Mouse (Mus musculus) limb, embryonic 12.5 days (tissue): ENCODE results near the gene Erich6. TPM values are rescaled to one million over a fixed set of nuclear protein-coding genes. Genes with fewer than 3 reads are reported as not detected.
"Not testable (repeated sequence)": the region's sequence is repeated elsewhere in the genome, so short reads cannot be mapped to it uniquely, and the experiment has no call there.

Source experiments
- ATAC-seq: fragments of 200-750 bp; cut with Nextera tagmentation; 2 replicates; pipeline ENCODE4 v1.8.0; 2017; ENCODE audit warnings: low read depth, moderate TSS enrichment; ENCODE audit not compliant: insufficient number of reproducible peaks, insufficient read depth, low FRiP score, low TSS enrichment
- H3K27ac ChIP-seq: fragments of 300-500 bp; sonication (generic); 2 replicates; pipeline ENCODE4 v1.5.1; 2016; ENCODE audit warnings: mild to moderate bottlenecking, moderate library complexity
- H3K27me3 ChIP-seq: fragments of 300-500 bp; sonication (generic); 2 replicates; pipeline ENCODE4 v1.6.1; 2016; ENCODE audit warnings: mild to moderate bottlenecking, moderate library complexity
- H3K36me3 ChIP-seq: fragments of 300-500 bp; sonication (generic); 2 replicates; pipeline ENCODE4 v1.6.1; 2016; ENCODE audit warnings: mild to moderate bottlenecking, moderate library complexity
- H3K4me1 ChIP-seq: fragments of 300-500 bp; sonication (generic); replicated peaks from 2 replicates; pipeline ENCODE4 v1.6.1; 2016
- H3K4me2 ChIP-seq: fragments of 300-500 bp; sonication (generic); 2 replicates; pipeline ENCODE4 v1.6.1; 2016; ENCODE audit warnings: mild to moderate bottlenecking, moderate library complexity
- H3K4me3 ChIP-seq: fragments of 300-500 bp; sonication (generic); replicated peaks from 2 replicates; pipeline ENCODE4 v1.5.1; 2016; ENCODE audit warnings: mild to moderate bottlenecking
- H3K9ac ChIP-seq: fragments of 300-500 bp; sonication (generic); replicated peaks from 2 replicates; pipeline ENCODE4 v1.6.1; 2016; ENCODE audit warnings: mild to moderate bottlenecking, moderate library complexity
- H3K9me3 ChIP-seq: fragments of 300-500 bp; sonication (generic); 2 replicates; pipeline ENCODE4 v1.6.1; 2016; ENCODE audit warnings: mild to moderate bottlenecking, moderate library complexity
- WGBS: fragments of 180-500 bp; shearing (Covaris S2); methylation state at CpG from one replicate; pipeline ENCODE4 v1.1.7; 2016; 5-methylcytosine and 5-hydroxymethylcytosine counted together
- polyA plus RNA-seq: library from polyadenylated mRNA; unstranded; fragments of >200 nt; fragmentation: Nextera tagmentation; extraction: Ambion mirVana; gene quantifications from 2 replicates; pipeline ENCODE4 v1.2.1, GENCODE M21; 2016

Erich6 gene
- polyA plus RNA-seq, 1 experiment from 2014 or later = 0.09 TPM

DNA sequence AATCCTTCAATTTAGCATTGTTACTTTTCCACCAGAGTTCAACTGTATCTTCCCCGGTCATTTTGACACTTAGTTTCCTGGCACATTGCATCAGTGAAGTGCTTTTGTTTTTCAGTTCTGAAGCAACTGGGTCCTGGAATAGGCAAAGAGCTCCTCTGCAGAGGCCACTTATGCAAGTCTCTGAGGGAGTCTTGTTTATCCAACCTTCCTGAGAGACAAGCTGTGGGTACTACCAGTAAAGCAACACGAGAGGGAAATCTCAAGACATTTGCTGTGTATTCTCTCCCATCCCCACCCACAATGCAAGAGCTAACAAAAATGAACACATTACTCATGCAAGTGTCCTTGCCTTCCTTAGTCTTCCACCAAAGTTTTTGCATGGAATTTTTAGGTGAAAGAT, 5.3 kb downstream of the Erich6 start:
- H3K27me3 ChIP-seq = no peaks in the 10 kb centered on the region
- H3K27ac ChIP-seq = no peak overlapping the region
- H3K4me1 ChIP-seq = peaks cover 8% of the 10 kb centered on the region
- no peak overlapping the region for H3K4me3 ChIP-seq
- WGBS = 84% methylated on average over 2 of the region's 2 CpGs
- no peak overlapping the region for H3K9ac ChIP-seq
- no peaks in the 10 kb centered on the region for H3K36me3 ChIP-seq
- ATAC-seq = no peak
- H3K9me3 ChIP-seq = no peaks in the 10 kb centered on the region
- H3K4me2 ChIP-seq = no peak overlapping the region

DNA sequence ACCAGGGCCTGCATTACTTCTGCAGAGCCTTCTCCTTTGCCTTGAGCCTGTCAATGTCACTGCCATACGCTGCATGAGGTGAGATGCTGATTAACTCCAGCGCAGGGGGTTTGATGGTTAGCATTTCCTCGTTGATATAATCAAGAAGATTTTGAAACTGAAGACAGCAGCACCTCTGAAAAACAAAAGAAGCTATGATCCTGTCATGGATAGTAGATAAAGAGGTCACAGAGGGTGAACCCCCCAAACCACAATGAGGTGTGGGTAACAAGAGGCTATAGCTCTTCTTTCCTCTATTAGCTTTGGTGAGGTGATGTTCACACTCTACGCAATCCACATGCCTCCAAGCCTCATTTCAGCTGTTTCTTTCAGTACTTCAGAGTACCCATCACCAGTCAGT, 12.0 kb downstream of the Erich6 start:
- Histone ChIP-seq H3K9me3 (no peaks in the 10 kb centered on the region), H3K36me3 (no peaks in the 10 kb centered on the region), H3K27ac (no peak overlapping the region), H3K4me2 (no peak overlapping the region), H3K9ac (no peak overlapping the region), H3K4me1 (no peaks in the 10 kb centered on the region), H3K27me3 (no peaks in the 10 kb centered on the region), H3K4me3 (no peak overlapping the region)
- ATAC-seq = no peak
- 83% methylated on average over 4 of the region's 4 CpGs for WGBS

DNA sequence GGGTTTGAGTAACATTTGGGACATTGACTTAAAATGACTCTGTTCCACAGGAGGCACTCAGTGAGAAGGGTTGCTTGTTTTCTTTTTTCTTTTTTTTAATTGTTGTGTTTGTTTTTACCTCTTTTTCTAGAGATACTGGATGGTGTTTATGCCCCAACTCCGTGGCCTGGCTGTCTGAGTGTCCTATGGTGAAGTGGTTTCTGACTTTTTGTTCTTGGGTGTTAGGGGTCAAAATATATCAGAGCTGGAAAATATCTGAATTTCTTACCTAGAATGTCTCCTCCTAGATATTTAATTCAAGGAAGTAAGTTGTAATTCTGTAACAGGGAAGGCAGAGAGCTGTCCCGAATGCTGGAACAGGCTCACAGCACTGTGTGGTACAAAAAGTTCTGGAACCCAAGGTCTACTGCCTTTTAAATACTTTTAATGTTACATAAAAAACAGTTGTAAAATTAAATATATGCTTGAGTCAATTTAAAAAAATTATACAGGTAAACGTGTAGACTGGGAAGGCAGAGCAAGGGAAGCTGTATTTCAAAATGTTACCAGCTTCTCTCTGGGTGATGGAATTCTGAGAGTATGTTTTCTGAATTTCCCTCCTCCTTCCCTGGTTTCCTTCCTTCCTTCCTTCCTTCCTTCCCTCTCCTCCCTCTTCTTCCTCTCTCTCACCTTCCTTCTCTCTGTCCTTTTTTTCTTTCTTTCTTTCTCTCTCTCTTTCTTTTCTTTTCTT, 14.2 kb downstream of the Erich6 start:
- no peak overlapping the region for H3K4me2 ChIP-seq
- H3K36me3 ChIP-seq = no peaks in the 10 kb centered on the region
- no peak overlapping the region for H3K4me3 ChIP-seq
- H3K27me3 ChIP-seq = no peaks in the 10 kb centered on the region
- 64% methylated on average over 3 of the region's 3 CpGs for WGBS
- no peak overlapping the region for H3K9ac ChIP-seq
- H3K9me3 ChIP-seq = no peaks in the 10 kb centered on the region
- no peak overlapping the region for H3K27ac ChIP-seq
- no peaks in the 10 kb centered on the region for H3K4me1 ChIP-seq
- no peak for ATAC-seq

GRCm38 (mm10) chr3:58621066-58621465, 15.9 kb downstream of the Erich6 start:
- no peaks in the 10 kb centered on the region for H3K9me3 ChIP-seq
- no peak overlapping the region for H3K4me2 ChIP-seq
- no peaks in the 10 kb centered on the region for H3K4me1 ChIP-seq
- H3K27me3 ChIP-seq = no peaks in the 10 kb centered on the region
- H3K9ac ChIP-seq = no peak overlapping the region
- no peak overlapping the region for H3K27ac ChIP-seq
- no peak overlapping the region for H3K4me3 ChIP-seq
- 83% methylated on average over 7 of the region's 7 CpGs for WGBS
- no peaks in the 10 kb centered on the region for H3K36me3 ChIP-seq
- no peak for ATAC-seq

DNA sequence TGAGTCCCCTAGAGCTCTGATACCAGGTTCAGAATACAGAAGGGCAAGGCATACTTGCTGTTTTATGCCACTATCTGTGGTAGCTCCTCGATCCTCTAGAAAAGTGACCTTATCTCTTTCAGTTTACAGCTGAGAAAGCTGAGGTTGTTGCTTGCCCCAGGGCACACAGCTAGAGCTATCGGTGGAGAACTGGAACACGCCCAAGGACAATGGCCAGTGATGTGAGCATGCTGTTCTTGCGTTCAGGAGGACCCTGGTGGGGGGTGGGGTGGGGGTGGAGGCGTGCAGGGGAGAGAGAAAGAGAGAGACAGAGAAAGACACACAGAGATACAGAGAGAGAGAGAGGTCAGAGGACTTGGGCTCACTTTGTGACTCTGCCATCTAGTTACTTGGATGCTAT, 27.0 kb downstream of the Erich6 start:
- Histone ChIP-seq H3K36me3 (no peaks in the 10 kb centered on the region), H3K27ac (no peak overlapping the region), H3K4me2 (no peak overlapping the region), H3K4me1 (no peaks in the 10 kb centered on the region), H3K27me3 (no peaks in the 10 kb centered on the region), H3K9ac (no peak overlapping the region), H3K9me3 (peaks cover 13% of the 10 kb centered on the region), H3K4me3 (no peak overlapping the region)
- no peak for ATAC-seq
- WGBS = 81% methylated on average over 5 of the region's 5 CpGs

- Histone ChIP-seq H3K4me1 (no peaks in the 10 kb centered on the region), H3K36me3 (no peaks in the 10 kb centered on the region), H3K9me3 (peaks cover 13% of the 10 kb centered on the region), H3K27ac (no peak overlapping the region), H3K4me2 (no peak overlapping the region), H3K9ac (no peak overlapping the region), H3K4me3 (no peak overlapping the region), H3K27me3 (no peaks in the 10 kb centered on the region)
- no peak for ATAC-seq
- WGBS = 87% methylated on average over 4 of the region's 4 CpGs
Measured at GRCm38 (mm10) chr3:58608506-58608905, 28.5 kb downstream of the Erich6 start.

- 79% methylated on average over 5 of the region's 5 CpGs for WGBS
- Histone ChIP-seq H3K4me2 (no peak overlapping the region), H3K36me3 (peaks cover 50% of the 10 kb centered on the region), H3K9ac (no peak overlapping the region), H3K4me3 (no peak overlapping the region), H3K4me1 (no peaks in the 10 kb centered on the region), H3K27me3 (no peaks in the 10 kb centered on the region), H3K9me3 (peaks cover 1% of the 10 kb centered on the region; the same call in 1 of the 2 replicates), H3K27ac (no peak overlapping the region)
- no peak for ATAC-seq
Measured at GRCm38 (mm10) chr3:58593623-58594022, 43.4 kb downstream of the Erich6 start.

- H3K4me1 ChIP-seq, H3K4me2 ChIP-seq, H3K9ac ChIP-seq, H3K4me3 ChIP-seq, H3K27me3 ChIP-seq, H3K9me3 ChIP-seq, ATAC-seq, H3K27ac ChIP-seq: not testable (repeated sequence)
- WGBS = 87% methylated on average over 7 of the region's 7 CpGs
- H3K36me3 ChIP-seq = peaks cover 53% of the 10 kb centered on the region
Measured at GRCm38 (mm10) chr3:58592666-58593065, 44.3 kb downstream of the Erich6 start.

DNA sequence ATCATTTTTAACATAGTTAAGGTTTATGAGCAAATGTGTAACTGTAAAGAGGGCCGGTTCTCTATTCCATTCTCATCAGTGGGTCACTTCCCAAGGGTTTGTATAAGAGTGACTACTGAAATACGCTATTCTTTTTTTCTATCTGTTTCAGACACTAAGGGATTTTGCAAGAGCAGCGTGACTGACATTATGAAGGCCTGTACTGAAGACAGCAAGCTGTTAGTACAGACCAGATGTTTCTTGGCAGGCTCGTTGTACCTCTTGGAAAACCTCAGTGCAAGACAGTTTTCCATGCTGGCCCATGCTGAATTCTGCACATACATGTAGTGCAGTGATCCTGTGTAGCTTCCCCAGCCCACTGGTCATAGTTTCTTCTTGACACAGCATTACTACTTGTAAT, 46.5 kb downstream of the Erich6 start:
- peaks cover 66% of the 10 kb centered on the region for H3K36me3 ChIP-seq
- not testable (repeated sequence) for ATAC-seq, H3K9me3 ChIP-seq, H3K27ac ChIP-seq, H3K4me2 ChIP-seq, H3K4me1 ChIP-seq, H3K9ac ChIP-seq, H3K4me3 ChIP-seq, H3K27me3 ChIP-seq
- WGBS = 89% methylated on average over 4 of the region's 4 CpGs

DNA sequence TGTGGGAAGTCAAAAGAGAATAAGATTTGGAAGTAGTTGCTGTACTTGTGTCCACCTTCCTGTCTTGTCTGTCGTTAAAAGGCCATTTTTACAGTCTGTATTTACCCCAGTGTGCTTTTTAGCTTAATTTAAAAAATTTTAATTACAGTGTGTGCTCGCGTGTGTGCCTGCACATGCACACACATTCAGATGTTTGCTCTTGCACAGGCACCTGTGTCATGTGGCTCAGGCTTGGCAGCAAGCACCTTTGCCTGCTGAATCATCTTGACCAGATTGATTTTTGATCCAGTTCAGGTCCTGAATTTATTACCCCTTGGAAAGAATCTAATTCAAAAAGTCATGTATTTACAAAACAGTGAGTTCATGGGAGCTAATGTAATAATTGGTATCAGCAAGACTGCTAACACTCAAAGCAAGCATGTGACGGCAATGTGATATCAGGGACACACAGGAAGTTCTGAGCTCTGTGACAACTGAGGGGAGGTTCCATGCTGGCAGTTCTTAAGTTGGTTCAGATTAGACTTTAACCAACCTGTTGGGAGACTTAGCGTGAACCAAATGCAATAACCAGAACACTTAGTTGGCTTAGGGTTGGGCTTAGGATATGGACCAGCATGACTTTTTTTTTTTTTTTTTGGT, 54.1 kb downstream of the Erich6 start:
- Histone ChIP-seq H3K9ac (no peak overlapping the region), H3K27ac (no peak overlapping the region), H3K27me3 (no peaks in the 10 kb centered on the region), H3K4me2 (no peak overlapping the region), H3K36me3 (peaks cover 35% of the 10 kb centered on the region), H3K9me3 (no peaks in the 10 kb centered on the region), H3K4me3 (no peak overlapping the region), H3K4me1 (peaks cover 14% of the 10 kb centered on the region)
- ATAC-seq = no peak
- 89% methylated on average over 5 of the region's 5 CpGs for WGBS

DNA sequence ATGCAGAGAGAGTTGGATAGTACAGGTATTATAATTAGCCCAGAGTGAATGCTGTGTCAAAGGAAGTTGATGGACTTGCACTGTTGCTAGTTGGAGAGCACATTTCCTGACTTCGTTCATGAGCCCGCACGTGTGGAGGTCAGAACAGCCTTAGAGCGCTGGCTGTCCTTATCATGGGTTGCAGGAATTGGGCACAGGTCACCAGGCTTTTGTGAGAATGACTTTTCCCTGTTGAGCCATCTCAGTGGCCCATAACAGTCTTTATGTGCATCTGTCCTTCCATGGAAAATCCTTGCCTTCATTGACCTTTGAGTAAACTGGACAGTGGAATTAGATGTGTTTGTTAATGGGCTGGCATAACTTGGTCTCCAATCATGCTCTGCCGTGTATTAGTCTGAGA, 54.7 kb downstream of the Erich6 start:
- H3K27ac ChIP-seq = no peak overlapping the region
- H3K27me3 ChIP-seq = no peaks in the 10 kb centered on the region
- H3K9ac ChIP-seq = no peak overlapping the region
- WGBS = 84% methylated on average over 5 of the region's 5 CpGs
- peaks cover 16% of the 10 kb centered on the region for H3K4me1 ChIP-seq
- ATAC-seq = no peak
- H3K4me2 ChIP-seq = no peak overlapping the region
- no peaks in the 10 kb centered on the region for H3K9me3 ChIP-seq
- H3K4me3 ChIP-seq = no peak overlapping the region
- H3K36me3 ChIP-seq = peaks cover 29% of the 10 kb centered on the region

- Histone ChIP-seq H3K27me3 (no peaks in the 10 kb centered on the region), H3K9me3 (no peaks in the 10 kb centered on the region), H3K27ac (no peak overlapping the region), H3K4me3 (no peak overlapping the region), H3K36me3 (peaks cover 23% of the 10 kb centered on the region), H3K9ac (no peak overlapping the region), H3K4me1 (peaks cover 16% of the 10 kb centered on the region), H3K4me2 (no peak overlapping the region)
- WGBS = 90% methylated on average over 4 of the region's 4 CpGs
- ATAC-seq = no peak
Measured at GRCm38 (mm10) chr3:58581530-58581929, 55.5 kb downstream of the Erich6 start.
